Mouse (Mus musculus) kidney, postnatal 14 days (tissue): Measurements from ENCODE around the gene Amy2a4.
"Not testable (repeated sequence)": the region's sequence is repeated elsewhere in the genome, so short reads cannot be mapped to it uniquely, and the experiment has no call there.

Source experiments
- DNase-seq: peaks from one replicate; pipeline ENCODE4 v3.0.0; 2022; ENCODE audit warnings: mixed read lengths

Gene Amy2a4

DNA sequence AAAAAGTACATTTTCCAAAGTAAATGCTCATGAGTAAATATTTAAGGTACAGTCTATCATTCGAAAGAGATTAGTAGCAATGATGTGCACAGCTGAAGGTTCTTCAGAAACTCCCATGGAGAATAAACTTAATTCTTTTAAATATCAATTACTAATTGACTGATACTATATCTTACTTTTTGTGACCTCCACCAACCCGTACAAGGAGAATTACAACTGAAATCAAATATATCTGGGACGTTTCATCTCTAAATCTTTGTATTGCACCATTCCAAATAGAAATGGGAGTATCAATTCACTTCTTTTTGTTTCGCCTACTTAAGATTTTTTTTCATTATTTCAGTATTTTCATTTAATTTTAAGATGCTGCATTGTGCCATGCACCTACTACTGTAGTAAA lies at the start of gene Amy2a4:
Gene Amy2a4 (minus strand): TSS at position 101 of the 400 bp plus-strand sequence.
- not testable (repeated sequence) for DNase-seq

DNA sequence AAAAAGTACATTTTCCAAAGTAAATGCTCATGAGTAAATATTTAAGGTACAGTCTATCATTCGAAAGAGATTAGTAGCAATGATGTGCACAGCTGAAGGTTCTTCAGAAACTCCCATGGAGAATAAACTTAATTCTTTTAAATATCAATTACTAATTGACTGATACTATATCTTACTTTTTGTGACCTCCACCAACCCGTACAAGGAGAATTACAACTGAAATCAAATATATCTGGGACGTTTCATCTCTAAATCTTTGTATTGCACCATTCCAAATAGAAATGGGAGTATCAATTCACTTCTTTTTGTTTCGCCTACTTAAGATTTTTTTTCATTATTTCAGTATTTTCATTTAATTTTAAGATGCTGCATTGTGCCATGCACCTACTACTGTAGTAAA lies 32.7 kb upstream of the Amy2a4 start, which contains the start of gene Amy2a3:
Gene Amy2a3 (minus strand): TSS at position 101 of the 400 bp plus-strand sequence.
- DNase-seq: not testable (repeated sequence)

DNA sequence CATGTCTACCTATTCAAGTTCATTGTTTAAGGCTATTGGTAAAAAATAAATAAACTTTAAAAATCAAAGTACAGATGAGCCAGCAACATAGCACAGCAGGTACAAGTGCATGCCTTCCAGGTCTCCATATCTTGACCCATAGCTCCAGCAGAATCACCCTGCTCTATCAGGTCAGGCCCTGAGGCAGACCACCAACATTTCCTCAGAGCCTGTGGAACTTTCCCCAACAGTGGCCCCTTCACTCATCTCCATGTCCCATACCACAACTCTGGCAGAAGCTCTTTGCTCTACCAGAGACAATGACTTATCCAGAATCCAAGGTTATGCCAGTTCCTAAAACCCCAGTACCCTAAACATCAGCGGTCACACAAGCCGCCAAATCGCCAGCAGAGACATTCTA lies 21.7 kb upstream of the Amy2a4 start:
- not testable (repeated sequence) for DNase-seq

DNA sequence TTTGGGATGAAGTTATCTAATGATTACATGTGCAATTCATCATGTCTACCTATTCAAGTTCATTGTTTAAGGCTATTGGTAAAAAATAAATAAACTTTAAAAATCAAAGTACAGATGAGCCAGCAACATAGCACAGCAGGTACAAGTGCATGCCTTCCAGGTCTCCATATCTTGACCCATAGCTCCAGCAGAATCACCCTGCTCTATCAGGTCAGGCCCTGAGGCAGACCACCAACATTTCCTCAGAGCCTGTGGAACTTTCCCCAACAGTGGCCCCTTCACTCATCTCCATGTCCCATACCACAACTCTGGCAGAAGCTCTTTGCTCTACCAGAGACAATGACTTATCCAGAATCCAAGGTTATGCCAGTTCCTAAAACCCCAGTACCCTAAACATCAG lies 11.0 kb downstream of the Amy2a4 start:
- DNase-seq: not testable (repeated sequence)

DNA sequence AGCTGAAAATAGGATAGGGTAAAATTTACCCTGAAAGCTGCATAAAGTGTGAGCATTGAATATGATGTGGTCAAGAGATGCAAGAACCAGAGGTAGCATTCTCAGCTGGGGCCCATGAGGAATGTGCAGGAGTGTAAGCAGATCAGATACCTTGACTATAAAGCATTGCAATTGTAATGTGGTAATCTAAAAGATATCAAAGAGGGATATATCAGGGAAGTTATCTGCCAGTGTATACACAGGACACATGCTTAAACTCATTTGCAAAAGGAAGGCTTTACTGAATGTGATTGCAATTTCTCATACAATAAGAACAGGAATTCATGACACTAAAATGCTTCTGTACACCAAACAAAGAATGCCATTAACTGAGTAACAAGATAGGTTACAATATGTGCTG lies 11.7 kb downstream of the Amy2a4 start:
- not testable (repeated sequence) for DNase-seq

DNA sequence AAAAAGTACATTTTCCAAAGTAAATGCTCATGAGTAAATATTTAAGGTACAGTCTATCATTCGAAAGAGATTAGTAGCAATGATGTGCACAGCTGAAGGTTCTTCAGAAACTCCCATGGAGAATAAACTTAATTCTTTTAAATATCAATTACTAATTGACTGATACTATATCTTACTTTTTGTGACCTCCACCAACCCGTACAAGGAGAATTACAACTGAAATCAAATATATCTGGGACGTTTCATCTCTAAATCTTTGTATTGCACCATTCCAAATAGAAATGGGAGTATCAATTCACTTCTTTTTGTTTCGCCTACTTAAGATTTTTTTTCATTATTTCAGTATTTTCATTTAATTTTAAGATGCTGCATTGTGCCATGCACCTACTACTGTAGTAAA lies 32.5 kb downstream of the Amy2a4 start, which contains the start of gene Amy2a5:
Gene Amy2a5 (minus strand): TSS at position 101 of the 400 bp plus-strand sequence.
- not testable (repeated sequence) for DNase-seq
